Mouse (Mus musculus) CH12.LX (cell line): Measurements from ENCODE around the gene Marcksl1. TPM values are rescaled to one million over a fixed set of nuclear protein-coding genes. Genes with fewer than 3 reads are reported as not detected.

Experiments used
- DNase-seq: peaks from one replicate; pipeline ENCODE4 v3.0.0-alpha.2; 2013; ENCODE audit errors: extremely low read depth
- H3K27ac ChIP-seq: 2 replicates; pipeline ENCODE4 v1.5.1; 2012; ENCODE audit warnings: low read depth, mild to moderate bottlenecking, control low read depth, moderate library complexity; ENCODE audit not compliant: insufficient read depth
- H3K27me3 ChIP-seq: replicated peaks from 2 replicates; pipeline ENCODE3; 2012; ENCODE audit warnings: inconsistent platforms
- H3K36me3 ChIP-seq, 2 experiments: replicated peaks in 1 of 2; 2 replicates each; pipeline versions ENCODE3 to v1.6.1; 2012; ENCODE audit warnings: inconsistent platforms in 1 of 2, low read length in 1 of 2, mild to moderate bottlenecking in 1 of 2, mixed read lengths in 1 of 2, moderate library complexity in 1 of 2; ENCODE audit not compliant: control insufficient read depth in 1 of 2, insufficient read depth in 1 of 2
- H3K4me1 ChIP-seq, 2 experiments: 2 replicates each; pipeline ENCODE4 v1.6.1; 2012; ENCODE audit warnings: inconsistent platforms in 1 of 2, moderate library complexity in 1 of 2; ENCODE audit not compliant: insufficient read depth in 2 of 2, control insufficient read depth in 1 of 2
- H3K4me2 ChIP-seq: 2 replicates; pipeline ENCODE4 v1.6.1; 2012; ENCODE audit warnings: low read depth, mild to moderate bottlenecking, control low read depth; ENCODE audit not compliant: poor library complexity, insufficient read depth, severe bottlenecking
- H3K4me3 ChIP-seq, 3 experiments: fragments of 150-350 bp in 1 of 3; sonication (generic) in 1 of 3; replicated peaks in 1 of 3; 2 replicates each; pipeline versions ENCODE3 to v1.5.1; 2011 to 2012; ENCODE audit warnings: low read depth in 2 of 3, low read length in 2 of 3, mild to moderate bottlenecking in 2 of 3, moderate library complexity in 2 of 3, control low read depth in 1 of 3, improper control_type of control experiment in 1 of 3, inconsistent platforms in 1 of 3, mixed read lengths in 1 of 3; ENCODE audit not compliant: poor library complexity in 1 of 3
- H3K79me2 ChIP-seq: replicated peaks from 2 replicates; pipeline ENCODE4 v1.6.1; 2012; ENCODE audit warnings: mild to moderate bottlenecking, moderate library complexity; ENCODE audit not compliant: control insufficient read depth, poor library complexity, insufficient read depth, severe bottlenecking; ENCODE audit errors: extremely low read depth
- H3K9ac ChIP-seq: 2 replicates; pipeline ENCODE4 v1.6.1; 2012; ENCODE audit warnings: low read depth, mild to moderate bottlenecking, control low read depth, moderate library complexity; ENCODE audit not compliant: insufficient read depth
- H3K9me3 ChIP-seq: replicated peaks from 2 replicates; pipeline ENCODE3; 2012; ENCODE audit warnings: low read length, inconsistent platforms, mixed read lengths
- BHLHE40 ChIP-seq: IDR thresholded peaks from 2 replicates; pipeline ENCODE4 v1.6.1; 2011; ENCODE audit warnings: mild to moderate bottlenecking, low read depth, low read length, improper control_type of control experiment
- CHD2 ChIP-seq: IDR thresholded peaks from 2 replicates; pipeline ENCODE4 v1.6.1; 2011; ENCODE audit warnings: low read length, improper control_type of control experiment
- ELF1 ChIP-seq: IDR thresholded peaks from 2 replicates; pipeline ENCODE4 v1.6.1; 2014; ENCODE audit warnings: low read depth, mild to moderate bottlenecking, inconsistent platforms, low read length, improper control_type of control experiment
- EP300 ChIP-seq: IDR thresholded peaks from 2 replicates; pipeline ENCODE4 v1.6.1; 2011; ENCODE audit warnings: low read length, improper control_type of control experiment
- ETS1 ChIP-seq: conservative IDR thresholded peaks from 2 replicates; pipeline ENCODE4 v1.6.1; 2012; ENCODE audit warnings: low read depth, mild to moderate bottlenecking, inconsistent platforms, low read length, improper control_type of control experiment, moderate library complexity
- HCFC1 ChIP-seq: IDR thresholded peaks from 2 replicates; pipeline ENCODE4 v1.6.1; 2012; ENCODE audit warnings: low read depth, mild to moderate bottlenecking, inconsistent platforms, low read length, improper control_type of control experiment
- IRF4 ChIP-seq: IDR thresholded peaks from 2 replicates; pipeline ENCODE4 v1.6.1; 2014; ENCODE audit warnings: low read depth, mild to moderate bottlenecking, inconsistent platforms, low read length, improper control_type of control experiment
- JUN ChIP-seq: IDR thresholded peaks from 2 replicates; pipeline ENCODE4 v1.6.1; 2011; ENCODE audit warnings: low read depth, mild to moderate bottlenecking, low read length, improper control_type of control experiment, moderate library complexity; ENCODE audit not compliant: insufficient read depth
- JUND ChIP-seq: conservative IDR thresholded peaks from 2 replicates; pipeline ENCODE4 v1.6.1; 2011; ENCODE audit warnings: low read depth, low read length, improper control_type of control experiment
- KAT2A ChIP-seq: IDR thresholded peaks from 2 replicates; pipeline ENCODE4 v1.6.1; 2012; ENCODE audit warnings: low read length, improper control_type of control experiment, inconsistent platforms; ENCODE audit not compliant: insufficient replicate concordance
- MAFK ChIP-seq: IDR thresholded peaks from 2 replicates; pipeline ENCODE4 v1.6.1; 2011; ENCODE audit warnings: low read length, improper control_type of control experiment; ENCODE audit not compliant: insufficient replicate concordance
- MAX ChIP-seq: IDR thresholded peaks from 2 replicates; pipeline ENCODE4 v1.6.1; 2011; ENCODE audit warnings: low read length, improper control_type of control experiment
- MAZ ChIP-seq: IDR thresholded peaks from 2 replicates; pipeline ENCODE4 v1.6.1; 2012; ENCODE audit warnings: low read depth, mild to moderate bottlenecking, inconsistent platforms, low read length, improper control_type of control experiment, moderate library complexity
- MEF2A ChIP-seq: IDR thresholded peaks from 2 replicates; pipeline ENCODE4 v1.6.1; 2014; ENCODE audit warnings: low read depth, mild to moderate bottlenecking, inconsistent platforms, low read length, improper control_type of control experiment, borderline replicate concordance
- MYC ChIP-seq: IDR thresholded peaks from 2 replicates; pipeline ENCODE4 v1.6.1; 2011; ENCODE audit warnings: low read depth, mild to moderate bottlenecking, improper control_type of control experiment, low read length
- POLR2A ChIP-seq: IDR thresholded peaks from 2 replicates; pipeline ENCODE4 v1.6.1; 2011; ENCODE audit warnings: low read depth, mild to moderate bottlenecking, improper control_type of control experiment, low read length
- RAD21 ChIP-seq: IDR thresholded peaks from 2 replicates; pipeline ENCODE4 v1.6.1; 2011; ENCODE audit warnings: low read depth, mild to moderate bottlenecking, low read length, improper control_type of control experiment, moderate library complexity
- RCOR1 ChIP-seq: conservative IDR thresholded peaks from 2 replicates; pipeline ENCODE4 v1.6.1; 2012; ENCODE audit warnings: low read depth, mild to moderate bottlenecking, inconsistent platforms, low read length, improper control_type of control experiment
- TBP ChIP-seq: conservative IDR thresholded peaks from 2 replicates; pipeline ENCODE4 v1.6.1; 2011; ENCODE audit warnings: low read depth, low read length, improper control_type of control experiment
- TCF12 ChIP-seq: IDR thresholded peaks from 2 replicates; pipeline ENCODE4 v1.6.1; 2014; ENCODE audit warnings: low read depth, mild to moderate bottlenecking, inconsistent platforms, low read length, improper control_type of control experiment
- ZC3H11A ChIP-seq: IDR thresholded peaks from 2 replicates; pipeline ENCODE4 v1.6.1; 2012; ENCODE audit warnings: low read depth, mild to moderate bottlenecking, inconsistent platforms, low read length, improper control_type of control experiment
- ZKSCAN1 ChIP-seq: IDR thresholded peaks from 2 replicates; pipeline ENCODE4 v1.6.1; 2012; ENCODE audit warnings: low read depth, inconsistent platforms, low read length, improper control_type of control experiment, borderline replicate concordance
- dilution Hi-C: fragments of 300-500 bp; cut with MboI; formaldehyde crosslinking; loops from 2 replicates; pipeline ENCODE4 v1.14.3; 2020; ENCODE audit warnings: low sequenced_read_pairs; ENCODE audit not compliant: extremely low pct_unique_long_range_greater_than_20kb, extremely low pct_ligation_motif_present
- in situ Hi-C: fragments of 300-500 bp; cut with MboI; formaldehyde crosslinking; loops from 3 replicates; pipeline ENCODE4 v1.14.3; 2019; ENCODE audit warnings: low sequenced_read_pairs, low pct_ligation_motif_present, low pct_unique_long_range_greater_than_20kb, mixed read lengths
- polyA plus RNA-seq: library from polyadenylated mRNA; unstranded; fragments of >175 nt; gene quantifications from 2 replicates; pipeline ENCODE4 v1.2.1, GENCODE M21; 2012; ENCODE audit warnings: low read depth; ENCODE audit not compliant: insufficient read length
- total RNA-seq, 2 experiments: library from RNA; depleted of rRNA; stranded (reverse); fragments of 300-350 nt in 1 of 2; fragments of >200 nt in 1 of 2; gene quantifications; 2 replicates each; pipeline ENCODE4 v1.2.3; 2012 to 2014

Gene Marcksl1
- total and polyA plus RNA-seq, 3 experiments, result 195 to 423 (median 265) TPM

DNA sequence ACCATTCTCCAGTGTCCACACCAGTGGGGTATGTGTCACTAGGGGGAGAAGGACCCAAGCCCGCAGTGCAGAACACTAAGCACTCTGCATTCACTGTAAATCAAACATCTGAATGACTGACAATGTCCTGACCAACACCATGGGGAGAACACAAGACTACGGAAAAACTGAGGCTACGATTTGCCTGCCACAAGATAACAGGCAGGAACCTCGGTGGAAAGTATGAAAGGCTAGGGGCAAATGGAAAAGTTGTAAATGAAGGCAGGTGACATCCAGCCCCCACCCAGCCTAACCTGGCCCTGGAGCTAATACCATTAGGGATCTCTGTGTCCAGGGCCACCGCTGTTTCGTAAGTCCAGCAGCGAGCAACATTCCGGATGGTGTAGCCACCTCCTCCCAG, 5.1 kb downstream of the Marcksl1 start:
- peaks cover 68 to 70% of the 10 kb centered on the region in 2 experiments for H3K36me3 ChIP-seq

GRCm38 (mm10) chr4:129525338-129525737, 12.0 kb downstream of the Marcksl1 start:
- Histone ChIP-seq H3K27ac (peak overlapping the region; percentile 76), H3K4me2 (peak overlapping the region; percentile 39), H3K9me3 (no peaks in the 10 kb centered on the region), H3K79me2 (peaks cover 20% of the 10 kb centered on the region), H3K4me1 (peaks cover 18 to 40% of the 10 kb centered on the region in 2 experiments; a peak in 3 of 4 replicates), H3K9ac (no peak overlapping the region), H3K36me3 (peaks cover 72 to 84% of the 10 kb centered on the region in 2 experiments), H3K27me3 (no peaks in the 10 kb centered on the region), H3K4me3 (no peak overlapping the region)
- peak; percentile 88 for DNase-seq
- TF ChIP-seq EP300, result peak; percentile 74
- peak; percentile 86 for TF ChIP-seq JUN
- no peak for TF ChIP-seq MAZ
- peak; percentile 64; the same call in 1 of the 2 replicates for TF ChIP-seq IRF4
- no peak for TF ChIP-seq ZKSCAN1
- TF ChIP-seq TBP, result no peak
- peak; percentile 83; the same call in 1 of the 2 replicates for TF ChIP-seq ETS1
- TF ChIP-seq MEF2A, result peak; percentile 100
- TF ChIP-seq MAX, result peak; percentile 66
- TF ChIP-seq BHLHE40, result peak; percentile 56
- no peak for TF ChIP-seq ZC3H11A
- TF ChIP-seq ELF1, result peak; percentile 82
- peak; percentile 47; the same call in 1 of the 2 replicates for TF ChIP-seq TCF12
- no peak for TF ChIP-seq CHD2
- TF ChIP-seq JUND, result peak; percentile 49; the same call in 1 of the 2 replicates
- peak; percentile 67; the same call in 1 of the 2 replicates for TF ChIP-seq MAFK
- no peak; the same call in 1 of the 2 replicates for TF ChIP-seq RAD21
- TF ChIP-seq POLR2A, result no peak
- TF ChIP-seq HCFC1, result no peak
- peak; percentile 69 for TF ChIP-seq MYC
- in situ Hi-C loops, result no loop called here
- dilution Hi-C loops, result no loop called here

More for the DNA sequence above, 5.1 kb downstream of the Marcksl1 start:
- Histone ChIP-seq H3K9ac (no peak overlapping the region), H3K4me2 (no peak overlapping the region), H3K4me3 (no peak overlapping the region), H3K79me2 (peaks cover 14% of the 10 kb centered on the region), H3K27ac (peak overlapping the region; percentile 15; the same call in 1 of the 2 replicates), H3K4me1 (peaks cover 4 to 31% of the 10 kb centered on the region in 2 experiments), H3K9me3 (no peaks in the 10 kb centered on the region), H3K27me3 (no peaks in the 10 kb centered on the region)
- no peak for DNase-seq
- dilution Hi-C loops, result no loop called here
- in situ Hi-C loops, result no loop called here
- TF ChIP-seq BHLHE40 (peak; percentile 57), KAT2A (no peak), JUN (peak; percentile 53), ETS1 (peak; percentile 86), TCF12 (peak; percentile 23; the same call in 1 of the 2 replicates), EP300 (peak; percentile 80), TBP (no peak), MEF2A (peak; percentile 29; the same call in 1 of the 2 replicates), RCOR1 (no peak)
